Mouse (Mus musculus): Measurements from ENCODE around the gene Blcap. TPM values are rescaled to one million over a fixed set of nuclear protein-coding genes. Genes with fewer than 3 reads are reported as not detected.

The Blcap gene
- polyA plus RNA-seq, 1 experiment from 2014 or later, result 54.2 TPM

GRCm38 (mm10) chr2:157540953-157541569 is 30.0 kb downstream of the Blcap start:
- Histone ChIP-seq H3K9ac (no peak overlapping the region), H3K4me2 (replicated peaks) (no peak overlapping the region), H3K9me3 (replicated peaks) (no peaks in the 10 kb centered on the region), H3K4me1 (peaks cover 16% of the 10 kb centered on the region), H3K36me3 (0 out of 2 replicates have a peak, but pooled peaks cover 8% of the 10 kb centered on the region), H3K27ac (replicated peaks) (no peak overlapping the region), H3K4me3 (replicated peaks) (no peak overlapping the region), H3K27me3 (0 out of 2 replicates have a peak, but pooled peaks cover 3% of the 10 kb centered on the region)
- no peak for ATAC-seq (ENCODE audit: insufficient number of reproducible peaks, low FRiP score, low TSS enrichment, low read depth)
- 40% methylated on average over 9 of the region's 9 CpGs for WGBS

GRCm38 (mm10) chr2:157540073-157540952 is 30.8 kb downstream of the Blcap start:
- Histone ChIP-seq H3K36me3 (0 out of 2 replicates have a peak, but pooled peaks cover 7% of the 10 kb centered on the region), H3K4me2 (replicated peaks) (no peak overlapping the region), H3K9ac (no peak overlapping the region), H3K27ac (replicated peaks) (no peak overlapping the region), H3K9me3 (replicated peaks) (no peaks in the 10 kb centered on the region), H3K27me3 (0 out of 2 replicates have a peak, but pooled peaks cover 3% of the 10 kb centered on the region), H3K4me3 (replicated peaks) (no peak overlapping the region), H3K4me1 (peaks cover 16% of the 10 kb centered on the region)
- no peak for ATAC-seq (ENCODE audit: insufficient number of reproducible peaks, low FRiP score, low TSS enrichment, low read depth)
- WGBS, result 55% methylated on average over 24 of the region's 24 CpGs

GRCm38 (mm10) chr2:157537118-157537517 is 34.0 kb downstream of the Blcap start:
- Histone ChIP-seq H3K9me3 (replicated peaks) (no peaks in the 10 kb centered on the region), H3K27ac (replicated peaks) (no peak overlapping the region), H3K9ac (no peak overlapping the region), H3K4me2 (replicated peaks) (no peak overlapping the region), H3K4me3 (replicated peaks) (no peak overlapping the region), H3K4me1 (peaks cover 22% of the 10 kb centered on the region), H3K36me3 (no peaks in the 10 kb centered on the region), H3K27me3 (0 out of 2 replicates have a peak, but pooled peaks cover 3% of the 10 kb centered on the region)
- 25% methylated on average over 7 of the region's 7 CpGs for WGBS
- no peak for ATAC-seq (ENCODE audit: insufficient number of reproducible peaks, low FRiP score, low TSS enrichment, low read depth)

- ATAC-seq (ENCODE audit: insufficient number of reproducible peaks, low FRiP score, low TSS enrichment, low read depth), result no peak
- no peaks in the 10 kb centered on the region for H3K9me3 ChIP-seq (replicated peaks)
- H3K4me2 ChIP-seq (replicated peaks), result no peak overlapping the region
- H3K27ac ChIP-seq (replicated peaks), result no peak overlapping the region
- no peak overlapping the region for H3K4me3 ChIP-seq (replicated peaks)
- 0 out of 2 replicates have a peak, but pooled peaks cover 3% of the 10 kb centered on the region for H3K27me3 ChIP-seq
- peaks cover 22% of the 10 kb centered on the region for H3K4me1 ChIP-seq
- WGBS, result 47% methylated on average over 7 of the region's 7 CpGs
- H3K9ac ChIP-seq, result no peak overlapping the region
- no peaks in the 10 kb centered on the region for H3K36me3 ChIP-seq
These were observed 34.5 kb downstream of the Blcap start for GRCm38 (mm10) chr2:157536476-157537081.

- H3K27ac ChIP-seq (replicated peaks), result no peak overlapping the region
- WGBS, result 72% methylated on average over 4 of the region's 4 CpGs
These were observed 36.9 kb downstream of the Blcap start for GRCm38 (mm10) chr2:157534163-157534562.

DNA sequence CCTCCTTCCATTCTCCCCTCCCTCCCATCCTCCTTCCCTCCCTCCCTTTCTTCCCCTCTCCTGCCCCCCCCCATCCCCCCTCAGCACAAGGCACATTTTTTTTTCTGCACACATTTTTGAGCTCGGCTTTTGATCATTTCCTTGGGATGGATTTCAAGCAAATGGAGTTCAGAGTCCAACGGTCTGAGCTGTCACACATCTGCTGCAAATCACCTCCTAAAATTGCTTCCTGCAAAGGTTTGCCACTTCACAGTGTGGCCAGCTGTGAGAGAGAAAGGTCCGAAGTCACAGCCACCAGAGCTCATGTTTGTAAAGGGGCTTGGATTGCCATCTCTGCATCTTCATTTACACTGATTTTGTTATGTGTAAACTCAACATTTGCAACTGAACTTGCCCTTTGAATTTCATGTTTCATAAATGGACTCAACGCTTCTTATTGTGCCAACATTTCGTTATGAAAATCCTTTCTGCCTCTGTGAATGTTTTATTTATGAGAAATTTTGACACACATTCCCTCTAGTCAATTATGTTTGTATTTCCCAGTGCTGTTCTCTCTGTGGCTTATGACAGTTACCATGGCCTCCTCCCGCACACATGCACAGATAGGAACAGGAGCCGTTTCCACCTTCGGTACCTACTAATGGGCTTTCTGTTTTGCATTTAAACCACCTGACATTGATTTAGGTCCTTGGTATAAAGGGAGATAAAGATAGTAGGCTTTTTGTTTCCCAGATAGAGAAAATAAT is 39.2 kb downstream of the Blcap start:
- Histone ChIP-seq H3K4me1 (peaks cover 20% of the 10 kb centered on the region), H3K27me3 (no peaks in the 10 kb centered on the region), H3K27ac (replicated peaks) (no peak overlapping the region), H3K4me2 (replicated peaks) (no peak overlapping the region), H3K9me3 (replicated peaks) (no peaks in the 10 kb centered on the region), H3K9ac (no peak overlapping the region), H3K36me3 (no peaks in the 10 kb centered on the region), H3K4me3 (replicated peaks) (no peak overlapping the region)
- 30% methylated on average over 8 of the region's 8 CpGs for WGBS
- ATAC-seq (ENCODE audit: insufficient number of reproducible peaks, low FRiP score, low TSS enrichment, low read depth), result no peak

More at GRCm38 (mm10) chr2:157534163-157534562, 36.9 kb downstream of the Blcap start:
- H3K9me3 ChIP-seq (replicated peaks), result no peaks in the 10 kb centered on the region
- no peaks in the 10 kb centered on the region for H3K36me3 ChIP-seq
- no peak for ATAC-seq (ENCODE audit: insufficient number of reproducible peaks, low FRiP score, low TSS enrichment, low read depth)
- no peak overlapping the region for H3K4me2 ChIP-seq (replicated peaks)
- no peak overlapping the region for H3K9ac ChIP-seq
- H3K4me3 ChIP-seq (replicated peaks), result no peak overlapping the region
- H3K4me1 ChIP-seq, result peaks cover 20% of the 10 kb centered on the region
- 0 out of 2 replicates have a peak, but pooled peaks cover 2% of the 10 kb centered on the region for H3K27me3 ChIP-seq

DNA sequence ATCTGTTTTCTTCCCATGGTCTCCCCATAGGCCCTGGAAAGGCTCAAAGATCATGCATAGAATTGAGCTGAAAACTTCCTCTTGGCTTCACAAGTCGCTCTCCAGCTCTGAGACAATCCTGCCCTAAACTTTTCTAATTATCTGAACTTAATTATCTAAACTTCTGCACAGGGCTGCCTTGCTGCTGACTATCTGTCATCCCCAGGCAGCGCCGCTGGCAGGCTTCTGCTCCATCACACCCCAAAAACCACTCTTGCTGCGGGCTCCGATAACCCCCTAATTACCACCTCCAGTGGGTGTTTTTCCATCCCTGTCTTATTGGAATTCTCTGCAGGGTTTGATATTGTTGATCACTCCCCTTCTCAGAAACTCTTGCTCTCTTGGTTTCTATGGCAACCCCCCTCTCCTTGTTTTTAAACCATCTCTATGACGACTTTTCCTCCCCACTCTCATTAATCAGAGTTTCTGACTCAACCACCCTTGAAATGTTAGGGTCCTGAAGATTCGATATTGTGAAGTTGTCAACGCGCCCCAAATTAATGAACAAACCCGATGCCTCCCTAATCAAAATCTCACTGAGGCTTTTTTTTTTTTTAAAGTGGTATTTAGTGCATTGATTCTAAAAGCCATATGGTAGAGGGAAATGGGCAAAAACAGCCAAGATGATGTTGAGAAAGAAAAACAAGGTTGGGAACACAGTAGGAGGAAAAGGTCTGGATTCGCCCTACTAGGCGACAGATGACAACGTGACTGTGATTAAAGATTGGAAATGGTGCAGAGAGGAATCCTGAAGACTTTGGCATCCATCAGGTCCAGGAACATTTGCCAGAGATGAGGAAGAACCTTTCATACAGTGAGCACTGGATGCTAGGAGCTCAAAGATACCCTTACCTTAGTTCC is 40.8 kb downstream of the Blcap start:
- WGBS, result 66% methylated on average over 13 of the region's 13 CpGs

DNA sequence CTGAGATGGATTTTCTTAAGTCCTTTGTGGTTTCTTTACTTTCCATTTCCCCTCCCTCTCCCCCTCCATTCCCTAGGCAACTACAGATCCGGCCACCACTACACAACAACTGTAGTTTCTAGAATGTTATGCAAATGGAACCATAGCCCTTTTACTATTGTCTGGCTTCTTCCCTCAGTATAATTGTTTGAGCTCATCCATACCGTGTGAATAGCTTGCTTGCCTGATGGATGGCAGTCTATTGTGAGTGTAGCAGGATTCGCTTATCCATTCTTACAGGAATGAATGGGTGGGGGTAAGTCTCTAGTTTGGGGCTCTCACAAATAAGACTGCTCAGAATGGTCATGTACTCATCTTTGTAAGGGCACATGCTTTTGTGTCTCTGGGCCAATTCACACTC is 48.5 kb downstream of the Blcap start:
- Histone ChIP-seq H3K4me2 (replicated peaks) (no peak overlapping the region), H3K9ac (no peak overlapping the region), H3K36me3 (no peaks in the 10 kb centered on the region), H3K4me3 (replicated peaks) (no peak overlapping the region), H3K4me1 (peaks cover 7% of the 10 kb centered on the region; the same call in 1 of the 2 replicates), H3K9me3 (replicated peaks) (no peaks in the 10 kb centered on the region), H3K27me3 (no peaks in the 10 kb centered on the region), H3K27ac (replicated peaks) (no peak overlapping the region)
- ATAC-seq (ENCODE audit: insufficient number of reproducible peaks, low FRiP score, low TSS enrichment, low read depth), result no peak
- 61% methylated on average over 3 of the region's 3 CpGs for WGBS

More for the DNA sequence above, 40.8 kb downstream of the Blcap start:
- H3K27me3 ChIP-seq, result no peaks in the 10 kb centered on the region
- no peak overlapping the region for H3K4me2 ChIP-seq (replicated peaks)
- peaks cover 24% of the 10 kb centered on the region for H3K4me1 ChIP-seq
- H3K4me3 ChIP-seq (replicated peaks), result no peak overlapping the region
- no peak for ATAC-seq (ENCODE audit: insufficient number of reproducible peaks, low FRiP score, low TSS enrichment, low read depth)
- H3K36me3 ChIP-seq, result no peaks in the 10 kb centered on the region
- H3K9ac ChIP-seq, result no peak overlapping the region
- H3K9me3 ChIP-seq (replicated peaks), result no peaks in the 10 kb centered on the region
- H3K27ac ChIP-seq (replicated peaks), result no peak overlapping the region

DNA sequence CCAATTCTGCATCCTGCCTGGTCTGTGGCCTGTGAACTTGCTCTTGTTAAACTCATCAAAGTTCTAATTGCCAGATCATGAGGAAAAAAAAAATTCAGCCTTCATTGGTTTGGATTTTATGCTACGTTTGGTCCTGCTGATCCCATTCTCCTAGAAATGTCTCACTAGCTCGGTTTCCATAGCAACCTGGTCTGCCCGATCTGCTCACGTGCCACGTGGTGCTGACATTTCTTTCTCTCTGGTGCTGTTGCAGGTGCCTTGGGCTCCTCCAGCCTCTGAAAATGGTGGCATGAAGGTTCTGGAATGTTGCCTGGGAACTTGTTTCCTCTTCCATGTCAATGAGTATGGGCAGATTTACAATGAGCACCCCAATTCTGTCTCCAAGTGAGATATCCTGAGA is 50.6 kb downstream of the Blcap start:
- 40% methylated on average over 5 of the region's 5 CpGs for WGBS
- Histone ChIP-seq H3K4me2 (replicated peaks) (no peak overlapping the region), H3K27me3 (no peaks in the 10 kb centered on the region), H3K36me3 (no peaks in the 10 kb centered on the region), H3K9me3 (replicated peaks) (no peaks in the 10 kb centered on the region), H3K4me1 (peaks cover 3% of the 10 kb centered on the region; the same call in 1 of the 2 replicates), H3K27ac (replicated peaks) (no peak overlapping the region), H3K4me3 (replicated peaks) (no peak overlapping the region), H3K9ac (no peak overlapping the region)
- ATAC-seq (ENCODE audit: insufficient number of reproducible peaks, low FRiP score, low TSS enrichment, low read depth), result no peak

- no peak overlapping the region for H3K9ac ChIP-seq
- peaks cover 3% of the 10 kb centered on the region; the same call in 1 of the 2 replicates for H3K4me1 ChIP-seq
- H3K27me3 ChIP-seq, result no peaks in the 10 kb centered on the region
- WGBS, result 60% methylated on average over 6 of the region's 6 CpGs
- no peaks in the 10 kb centered on the region for H3K36me3 ChIP-seq
- no peak overlapping the region for H3K4me2 ChIP-seq (replicated peaks)
- no peak for ATAC-seq (ENCODE audit: insufficient number of reproducible peaks, low FRiP score, low TSS enrichment, low read depth)
- no peak overlapping the region for H3K27ac ChIP-seq (replicated peaks)
- H3K4me3 ChIP-seq (replicated peaks), result no peak overlapping the region
- no peaks in the 10 kb centered on the region for H3K9me3 ChIP-seq (replicated peaks)
These were observed 51.6 kb downstream of the Blcap start for GRCm38 (mm10) chr2:157519452-157519851.

All from embryonic facial prominence, embryonic 15.5 days (tissue).